Mouse (Mus musculus) sigmoid colon, adult 10 weeks (tissue): Measurements from ENCODE around the gene Alox5. TPM values are rescaled to one million over a fixed set of nuclear protein-coding genes. Genes with fewer than 3 reads are reported as not detected.

ENCODE experiments used
- polyA plus RNA-seq: library from polyadenylated mRNA; stranded (reverse); fragments of 350-450 nt; fragmentation: Illumina TruSeq; extraction: RNeasy Lipid Tissue Mini Kit (QIAGEN cat#74804); gene quantifications from one replicate; pipeline ENCODE4 v1.2.3, GENCODE M21; 2014; ENCODE audit warnings: low read depth, low replicate concordance

Gene Alox5
- 1.5 TPM for polyA plus RNA-seq

DNA sequence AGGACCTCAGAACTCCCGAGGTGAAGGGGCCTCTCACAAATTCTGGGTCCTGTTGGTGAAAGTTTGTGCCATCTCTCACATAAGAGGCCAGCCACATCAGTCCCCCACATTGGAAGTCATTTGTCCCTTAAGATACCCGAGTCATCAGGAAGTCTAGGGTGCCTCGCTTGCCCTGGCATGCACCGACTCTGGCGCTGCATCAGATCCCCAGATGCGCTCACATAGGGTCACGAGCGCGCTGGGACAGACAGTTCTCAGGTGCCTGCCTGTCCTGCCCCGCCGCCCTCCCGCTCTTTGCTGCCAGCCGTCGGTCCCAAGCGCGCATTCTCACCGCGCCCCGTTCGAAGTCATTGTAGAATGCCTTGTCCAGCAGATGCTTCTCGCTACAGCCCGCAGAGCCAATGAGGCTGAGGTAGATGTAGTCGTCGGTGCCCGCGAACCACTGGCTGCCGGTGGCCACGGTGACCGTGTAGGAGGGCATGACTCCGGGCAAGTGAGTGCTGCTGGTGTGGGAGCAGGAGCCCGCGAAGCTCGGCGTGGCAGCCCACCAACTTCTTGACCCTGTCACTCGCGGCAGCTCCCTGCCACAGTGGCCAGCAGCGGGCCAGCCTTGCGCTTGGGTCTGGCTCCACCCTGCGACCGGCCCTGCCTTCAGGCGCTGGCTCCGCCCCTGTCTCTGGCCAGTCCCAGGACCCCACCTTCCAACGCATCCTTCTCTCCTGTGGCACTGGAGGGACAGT, at the start of gene Alox5:
Alox5 (minus strand) TSS at position 635 of the 740 bp plus-strand sequence.

DNA sequence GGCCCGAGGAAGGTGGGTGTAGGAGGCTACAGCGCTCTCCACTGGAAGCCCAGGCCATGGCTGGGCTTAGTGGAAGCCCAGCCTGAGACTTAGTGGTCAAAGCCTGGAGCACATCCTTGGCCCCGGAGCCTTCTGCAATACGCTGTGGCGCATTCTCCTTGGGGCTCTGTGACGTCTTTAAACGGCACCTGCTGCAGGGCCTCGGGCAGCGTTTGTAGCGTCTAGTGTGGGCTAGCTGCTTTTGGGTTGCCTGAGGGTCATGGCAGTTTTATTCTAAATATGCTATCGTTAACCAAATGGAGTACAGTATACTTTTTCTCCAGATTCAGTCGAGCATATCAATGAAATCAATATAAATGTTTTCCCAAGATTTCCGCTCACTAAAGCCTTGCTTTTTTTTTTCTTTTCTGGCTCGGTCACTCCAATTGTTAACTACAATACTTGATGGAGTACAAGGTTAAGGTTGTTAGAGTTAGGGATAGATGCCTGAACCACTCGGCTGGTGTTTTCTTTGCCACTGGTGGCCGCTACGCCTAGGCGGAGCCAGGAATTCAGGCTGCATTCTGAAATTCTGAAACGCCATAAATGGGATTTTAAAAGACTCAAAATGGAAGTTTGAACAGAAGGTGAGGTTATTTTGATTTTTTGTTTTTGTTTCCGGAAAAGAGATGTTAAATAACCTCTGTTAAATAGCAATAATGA, 45.5 kb upstream of the Alox5 start, which contains the start of gene Olfr212:
Olfr212 (plus strand) TSS at position 215 of the 702 bp plus-strand sequence.

DNA sequence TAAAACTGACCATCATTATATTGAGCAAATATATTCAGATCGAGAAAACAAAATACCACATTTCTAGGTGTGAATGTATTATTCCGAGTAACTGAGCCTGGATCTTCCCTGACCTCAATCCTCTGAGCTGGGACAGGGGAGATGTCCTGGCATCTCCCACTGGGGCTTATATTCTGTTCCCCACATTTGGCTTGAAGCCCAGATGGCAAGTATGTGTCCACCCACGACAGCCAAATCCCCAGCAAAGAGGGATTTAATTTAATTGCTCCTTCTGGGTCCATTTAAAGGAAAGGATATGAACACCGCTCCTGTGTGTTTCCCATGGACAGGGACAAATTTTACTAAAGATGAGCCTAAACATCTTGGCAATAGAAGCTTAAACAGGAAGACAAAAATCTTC, 27.8 kb upstream of the Alox5 start, which contains the start of gene Olfr211:
Olfr211 (plus strand) TSS at position 301 of the 400 bp plus-strand sequence.

Other genes starting within 250 kb of the Alox5 start
- gene Zfand4, start 197.0 kb downstream of the Alox5 start, polyA plus RNA-seq: 2.1 TPM
- 149 TPM for gene March8, start 123.2 kb downstream of the Alox5 start, polyA plus RNA-seq
- not detected for gene Olfr211, start 27.9 kb upstream of the Alox5 start, polyA plus RNA-seq
- not detected for gene Olfr212, start 45.3 kb upstream of the Alox5 start, polyA plus RNA-seq
- gene Olfr213, start 77.3 kb upstream of the Alox5 start, polyA plus RNA-seq: not detected
- gene Gm5580, start 90.0 kb upstream of the Alox5 start, polyA plus RNA-seq: not detected
- gene Olfr214, start 93.1 kb upstream of the Alox5 start, polyA plus RNA-seq: not detected
- gene Olfr215, start 123.0 kb upstream of the Alox5 start, polyA plus RNA-seq: not detected
- gene Zfp422, start 167.8 kb upstream of the Alox5 start, polyA plus RNA-seq: 69.3 TPM
- gene Depp1, start 189.4 kb upstream of the Alox5 start, polyA plus RNA-seq: not detected
- 10.9 TPM for gene Rassf4, start 212.8 kb upstream of the Alox5 start, polyA plus RNA-seq